ENCODE assay signal across 1 mouse cellular context in genomic region chr12:86823855-86824589, GRCm38 (mm10).
TF ChIP-seq lines count a peak whose summit lies in the region.

No protein-coding gene starts in this region.

TF ChIP-seq in CH12.LX, 34 proteins besides CTCF, POLR2A, EP300 and RAD21 (continued from another document):
- TF ChIP-seq MEF2A (IDR thresholded peaks at IDR 0.05; ENCODE audit: borderline replicate concordance, low read depth, low read length): no peak; the same call in none of the 2 replicates
- TF ChIP-seq JUND (conservative IDR thresholded peaks at IDR 0.05; ENCODE audit: low read depth, low read length): no peak
- TF ChIP-seq HCFC1 (IDR thresholded peaks at IDR 0.05; ENCODE audit: low read depth, low read length): peak; percentile 39
- TF ChIP-seq ZKSCAN1 (IDR thresholded peaks at IDR 0.05; ENCODE audit: borderline replicate concordance, low read depth, low read length): no peak
- TF ChIP-seq TBP (conservative IDR thresholded peaks at IDR 0.05; ENCODE audit: low read depth, low read length): peak; percentile 97
- TF ChIP-seq SIN3A (IDR thresholded peaks at IDR 0.05; ENCODE audit: low read length): peak; percentile 87
- TF ChIP-seq GABPA (IDR thresholded peaks at IDR 0.05; ENCODE audit: insufficient replicate concordance, low read depth, low read length): no peak
- TF ChIP-seq CHD2 (IDR thresholded peaks at IDR 0.05; ENCODE audit: low read length): peak; percentile 39; the same call in 1 of the 2 replicates
- peak; percentile 67 for TF ChIP-seq TCF12 (IDR thresholded peaks at IDR 0.05; ENCODE audit: low read depth, low read length)
- peak; percentile 72; the same call in 1 of the 2 replicates for TF ChIP-seq RCOR1 (conservative IDR thresholded peaks at IDR 0.05; ENCODE audit: low read depth, low read length)
- peak; percentile 86 for TF ChIP-seq ZMIZ1 (IDR thresholded peaks at IDR 0.05; ENCODE audit: low read depth, low read length)
- TF ChIP-seq MAZ (IDR thresholded peaks at IDR 0.05; ENCODE audit: low read depth, low read length): peak; percentile 86
- peak; percentile 42 for TF ChIP-seq SMC3 (IDR thresholded peaks at IDR 0.05; ENCODE audit: low read depth, low read length)
- TF ChIP-seq BHLHE40 (IDR thresholded peaks at IDR 0.05; ENCODE audit: low read depth, low read length): peak; percentile 40; the same call in 1 of the 2 replicates
- TF ChIP-seq USF1 (IDR thresholded peaks at IDR 0.05; ENCODE audit: low read depth, low read length): no peak
- 0 out of 2 replicates have a peak, but pooled peaks have one; percentile 5 for TF ChIP-seq ZNF384 (IDR thresholded peaks at IDR 0.05; ENCODE audit: low read depth, low read length)
- TF ChIP-seq MAFK (IDR thresholded peaks at IDR 0.05; ENCODE audit: insufficient replicate concordance, low read length): no peak
- TF ChIP-seq MYC (IDR thresholded peaks at IDR 0.05; ENCODE audit: low read depth, low read length): peak; percentile 46; the same call in 1 of the 2 replicates
- TF ChIP-seq ELF1 (IDR thresholded peaks at IDR 0.05; ENCODE audit: low read depth, low read length): no peak; the same call in none of the 2 replicates
- TF ChIP-seq USF2 (conservative IDR thresholded peaks at IDR 0.05; ENCODE audit: low read depth, low read length): no peak
